Mouse (Mus musculus) ES-E14 (cell line): Measurements from ENCODE around the gene Ankrd22.
A peak's percentile ranks its signal among the peaks of the same experiment; 100 is the strongest.
"Not testable (repeated sequence)": the region's sequence is repeated elsewhere in the genome, so short reads cannot be mapped to it uniquely, and the experiment has no call there.

Experiments used
- MAFK ChIP-seq: IDR thresholded peaks from 2 replicates; pipeline ENCODE4 v1.6.1; 2014; ENCODE audit warnings: mild to moderate bottlenecking, low read depth, low read length, inconsistent platforms; ENCODE audit not compliant: insufficient read depth
- ZNF384 ChIP-seq: IDR thresholded peaks from 2 replicates; pipeline ENCODE4 v1.6.1; 2012; ENCODE audit warnings: low read depth, low read length, inconsistent platforms

DNA sequence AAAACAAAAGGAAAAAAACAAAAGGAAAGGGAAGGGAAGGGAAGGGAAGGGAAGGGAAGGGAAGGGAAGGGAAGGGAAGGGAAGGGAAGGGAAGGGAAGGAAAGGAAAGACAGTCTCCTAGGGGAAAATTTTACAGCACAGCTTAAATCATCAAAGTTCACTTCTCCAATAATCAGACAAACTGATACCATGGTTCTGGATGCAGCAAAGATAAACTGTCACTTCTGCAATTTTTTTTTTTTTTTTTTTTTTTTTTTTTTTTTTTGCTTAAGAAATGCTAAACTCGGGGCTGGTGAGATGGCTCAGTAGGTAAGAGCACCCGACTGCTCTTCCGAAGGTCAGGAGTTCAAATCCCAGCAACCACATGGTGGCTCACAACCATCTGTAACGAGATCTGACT, 40.3 kb upstream of the Ankrd22 start:
- not testable (repeated sequence) for TF ChIP-seq MAFK
- peak; percentile 59; the same call in 1 of the 2 replicates for TF ChIP-seq ZNF384
